Mouse (Mus musculus): ENCODE data around the gene Akt1.

The Akt1 gene

GRCm38 (mm10) chr12:112661327-112661605, 13.4 kb downstream of the Akt1 start:
- no peak for DNase-seq (ENCODE audit: low spot score in 2 of 2)

GRCm38 (mm10) chr12:112660576-112661326, 13.9 kb downstream of the Akt1 start:
- DNase-seq (ENCODE audit: low spot score in 2 of 2) = no peak

- DNase-seq (ENCODE audit: low spot score in 2 of 2) = peak; percentile 67 to 87
Observed at GRCm38 (mm10) chr12:112659109-112659508, 15.6 kb downstream of the Akt1 start.

GRCm38 (mm10) chr12:112658619-112659018, 16.1 kb downstream of the Akt1 start:
- no peak for DNase-seq (ENCODE audit: low spot score in 2 of 2)

- no peak for DNase-seq (ENCODE audit: low spot score in 2 of 2)
Observed at GRCm38 (mm10) chr12:112654076-112654475, 20.6 kb downstream of the Akt1 start.

GRCm38 (mm10) chr12:112653157-112653824, 21.4 kb downstream of the Akt1 start:
- DNase-seq (ENCODE audit: low spot score in 2 of 2) = peak; percentile 75 to 90

GRCm38 (mm10) chr12:112651778-112652439, 22.8 kb downstream of the Akt1 start:
- no peak for DNase-seq (ENCODE audit: low spot score in 2 of 2)

GRCm38 (mm10) chr12:112648081-112648480, 26.6 kb downstream of the Akt1 start:
- DNase-seq (ENCODE audit: low spot score in 2 of 2) = no peak

- no peak for DNase-seq (ENCODE audit: low spot score in 2 of 2)
Observed at GRCm38 (mm10) chr12:112646139-112646538, 28.5 kb downstream of the Akt1 start.

- DNase-seq (ENCODE audit: low spot score in 2 of 2) = peak; percentile 47 to 66
Observed at GRCm38 (mm10) chr12:112644855-112645506, 29.7 kb downstream of the Akt1 start.

- peak; percentile 93 to 99 for DNase-seq (ENCODE audit: low spot score in 2 of 2)
Observed at GRCm38 (mm10) chr12:112644180-112644854, 30.4 kb downstream of the Akt1 start, which contains the start of gene Siva1. Gene Siva1 (plus strand): TSS chr12:112644679.

- no peak for DNase-seq (ENCODE audit: low spot score in 2 of 2)
Observed at GRCm38 (mm10) chr12:112643126-112643525, 31.6 kb downstream of the Akt1 start.

- no peak for DNase-seq (ENCODE audit: low spot score in 2 of 2)
Observed at GRCm38 (mm10) chr12:112639526-112639925, 35.2 kb downstream of the Akt1 start.

GRCm38 (mm10) chr12:112633686-112634085, 41.0 kb downstream of the Akt1 start:
- DNase-seq (ENCODE audit: low spot score in 2 of 2) = peak in 1 of 2 experiments; percentile 63

GRCm38 (mm10) chr12:112632907-112633306, 41.8 kb downstream of the Akt1 start:
- peak in 1 of 2 experiments; percentile 50 for DNase-seq (ENCODE audit: low spot score in 2 of 2)

GRCm38 (mm10) chr12:112632084-112632777, 42.5 kb downstream of the Akt1 start:
- no peak for DNase-seq (ENCODE audit: low spot score in 2 of 2)

- DNase-seq (ENCODE audit: low spot score in 2 of 2) = no peak
Observed at GRCm38 (mm10) chr12:112631472-112631871, 43.2 kb downstream of the Akt1 start.

- no peak for DNase-seq (ENCODE audit: low spot score in 2 of 2)
Observed at GRCm38 (mm10) chr12:112630796-112631195, 43.9 kb downstream of the Akt1 start.

- no peak for DNase-seq (ENCODE audit: low spot score in 2 of 2)
Observed at GRCm38 (mm10) chr12:112630029-112630428, 44.7 kb downstream of the Akt1 start.

GRCm38 (mm10) chr12:112628928-112629721, 45.6 kb downstream of the Akt1 start:
- DNase-seq (ENCODE audit: low spot score in 2 of 2) = peak; percentile 28 to 77
